Mouse (Mus musculus): ENCODE data around the gene Pycard. TPM values are rescaled to one million over a fixed set of nuclear protein-coding genes. Genes with fewer than 3 reads are reported as not detected.

The Pycard gene
- polyA plus RNA-seq, 1 experiment from 2014 or later, result 6.7 TPM

DNA sequence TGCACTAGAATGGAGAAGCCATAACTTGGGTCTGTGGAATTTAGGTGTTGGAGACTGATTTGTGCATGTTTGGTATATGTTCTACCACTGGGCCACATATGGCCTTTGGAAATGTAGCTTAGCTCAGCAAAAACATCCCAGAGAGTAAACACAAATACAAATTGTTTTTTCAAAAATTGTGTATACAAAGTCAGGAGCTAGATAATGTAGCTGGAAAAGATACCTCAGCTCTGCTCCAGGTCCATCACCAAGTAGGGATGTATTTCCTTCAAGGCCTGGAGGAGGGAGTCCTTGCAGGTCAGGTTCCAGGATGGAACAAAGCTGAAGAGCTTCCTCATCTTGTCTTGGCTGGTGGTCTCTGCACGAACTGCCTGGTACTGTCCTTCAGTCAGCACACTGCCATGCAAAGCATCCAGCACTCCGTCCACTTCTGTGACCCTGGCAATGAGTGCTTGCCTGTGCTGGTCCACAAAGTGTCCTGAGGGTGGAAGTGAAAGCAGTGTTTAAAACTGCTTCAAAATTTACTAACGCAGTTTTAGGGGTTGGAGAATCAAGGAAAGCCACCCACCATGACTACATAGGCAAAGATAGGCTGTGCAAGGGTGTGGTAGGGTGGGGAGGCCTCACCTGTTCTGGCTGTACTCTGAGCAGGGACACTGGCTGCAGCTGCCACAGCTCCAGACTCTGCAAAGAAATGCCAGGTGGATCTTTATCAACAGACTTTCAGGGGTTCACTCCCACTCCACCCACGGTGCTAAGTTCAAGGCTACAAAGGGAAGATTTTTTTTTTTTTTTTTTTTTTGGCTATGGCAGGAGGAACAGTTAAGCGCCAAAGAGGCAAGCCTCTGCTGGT lies 953 bp downstream of the Pycard start:
- H3K27ac ChIP-seq (replicated peaks; ENCODE audit: low read depth, low read length), result no peak overlapping the region; the same call in 1 of the 2 replicates
- no peaks in the 10 kb centered on the region for H3K9me3 ChIP-seq (ENCODE audit: control insufficient read depth, low read length)
- H3K9ac ChIP-seq (ENCODE audit: low read length), result no peak overlapping the region
- H3K4me2 ChIP-seq (ENCODE audit: low read depth, severe bottlenecking), result peak overlapping the region; percentile 40; the same call in 1 of the 2 replicates
- WGBS, result 50% methylated on average over 5 of the region's 5 CpGs
- H3K27me3 ChIP-seq (ENCODE audit: control insufficient read depth, insufficient read depth, low read length), result no peaks in the 10 kb centered on the region
- peaks cover 3% of the 10 kb centered on the region; the same call in 1 of the 2 replicates for H3K4me1 ChIP-seq (ENCODE audit: control insufficient read depth, insufficient read depth, low read length)
- H3K4me3 ChIP-seq (ENCODE audit: low read depth, low read length), result 0 out of 2 replicates have a peak overlapping the region, but pooled peaks have one; percentile 2
- H3K36me3 ChIP-seq (ENCODE audit: control insufficient read depth, insufficient read depth, low read length), result peaks cover 2% of the 10 kb centered on the region
- ATAC-seq (ENCODE audit: insufficient number of reproducible peaks, low FRiP score, low TSS enrichment, low read depth) (peak; percentile 29; the same call in 1 of the 2 replicates), DNase-seq (ENCODE audit: low spot score) (no peak)

DNA sequence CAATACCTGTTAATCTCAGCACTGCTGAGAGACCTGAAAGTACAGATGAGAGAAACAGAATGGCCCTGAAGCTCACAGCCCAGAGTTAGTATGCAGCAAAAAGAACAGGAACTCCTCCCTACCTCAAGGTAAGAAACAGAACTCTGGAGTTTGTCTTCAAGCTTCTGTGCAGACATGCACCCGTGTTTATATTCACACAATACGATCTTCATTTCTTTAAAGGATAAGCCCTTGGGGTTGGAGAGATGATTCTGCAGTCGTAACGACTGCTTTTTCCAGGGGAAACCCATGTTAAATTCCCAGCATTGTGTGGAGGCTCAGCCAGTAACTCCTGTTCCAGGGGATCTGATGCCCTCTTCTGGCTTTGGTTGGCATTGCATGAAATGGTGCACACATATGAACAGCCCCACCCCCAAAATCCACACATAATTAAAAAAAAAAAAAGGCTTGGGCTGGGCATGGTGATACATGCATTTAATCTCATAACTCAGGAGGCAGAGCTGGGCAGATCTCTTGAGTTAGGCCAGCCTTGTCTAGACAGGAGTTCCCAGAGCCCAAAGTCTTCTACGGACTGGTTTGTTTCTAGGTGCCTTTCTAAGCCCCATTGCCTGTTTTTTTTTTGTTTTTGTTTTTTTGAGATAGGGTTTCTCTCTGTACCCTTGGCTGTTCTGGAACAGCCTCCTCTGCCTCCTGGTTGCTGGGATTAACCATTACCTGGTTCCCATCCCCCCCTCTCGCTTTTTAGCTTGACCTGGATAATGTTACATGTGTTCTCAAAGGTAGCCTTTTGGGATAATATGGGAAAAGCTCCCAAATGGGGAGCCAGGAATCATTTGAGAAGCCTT lies 1.8 kb downstream of the Pycard start:
- Histone ChIP-seq H3K27me3 (ENCODE audit: control insufficient read depth, insufficient read depth, low read length) (no peaks in the 10 kb centered on the region), H3K9ac (ENCODE audit: low read length) (no peak overlapping the region), H3K4me3 (ENCODE audit: low read depth, low read length) (no peak overlapping the region), H3K27ac (replicated peaks; ENCODE audit: low read depth, low read length) (no peak overlapping the region), H3K4me1 (ENCODE audit: control insufficient read depth, insufficient read depth, low read length) (peaks cover 3% of the 10 kb centered on the region; the same call in 1 of the 2 replicates), H3K9me3 (ENCODE audit: control insufficient read depth, low read length) (no peaks in the 10 kb centered on the region), H3K36me3 (ENCODE audit: control insufficient read depth, insufficient read depth, low read length) (peaks cover 2% of the 10 kb centered on the region), H3K4me2 (ENCODE audit: low read depth, severe bottlenecking) (no peak overlapping the region)
- peak; percentile 85 for DNase-seq (ENCODE audit: low spot score)
- 53% methylated on average over 6 of the region's 6 CpGs for WGBS
- no peak for ATAC-seq (ENCODE audit: insufficient number of reproducible peaks, low FRiP score, low TSS enrichment, low read depth)

- no peak overlapping the region for H3K27ac ChIP-seq (replicated peaks; ENCODE audit: low read depth, low read length)
- WGBS, result 94% methylated on average over 1 of the region's 1 CpGs
- H3K36me3 ChIP-seq (ENCODE audit: control insufficient read depth, insufficient read depth, low read length), result peaks cover 22% of the 10 kb centered on the region
- H3K4me3 ChIP-seq (ENCODE audit: low read depth, low read length), result no peak overlapping the region
- no peak overlapping the region for H3K4me2 ChIP-seq (ENCODE audit: low read depth, severe bottlenecking)
- no peak overlapping the region for H3K9ac ChIP-seq (ENCODE audit: low read length)
- no peak for DNase-seq (ENCODE audit: low spot score)
- H3K9me3 ChIP-seq (ENCODE audit: control insufficient read depth, low read length), result no peaks in the 10 kb centered on the region
- H3K27me3 ChIP-seq (ENCODE audit: control insufficient read depth, insufficient read depth, low read length), result no peaks in the 10 kb centered on the region
- peaks cover 3% of the 10 kb centered on the region; the same call in 1 of the 2 replicates for H3K4me1 ChIP-seq (ENCODE audit: control insufficient read depth, insufficient read depth, low read length)
- no peak for ATAC-seq (ENCODE audit: insufficient number of reproducible peaks, low FRiP score, low TSS enrichment, low read depth)
Observed at GRCm38 (mm10) chr7:127988904-127989303, 4.8 kb downstream of the Pycard start.

DNA sequence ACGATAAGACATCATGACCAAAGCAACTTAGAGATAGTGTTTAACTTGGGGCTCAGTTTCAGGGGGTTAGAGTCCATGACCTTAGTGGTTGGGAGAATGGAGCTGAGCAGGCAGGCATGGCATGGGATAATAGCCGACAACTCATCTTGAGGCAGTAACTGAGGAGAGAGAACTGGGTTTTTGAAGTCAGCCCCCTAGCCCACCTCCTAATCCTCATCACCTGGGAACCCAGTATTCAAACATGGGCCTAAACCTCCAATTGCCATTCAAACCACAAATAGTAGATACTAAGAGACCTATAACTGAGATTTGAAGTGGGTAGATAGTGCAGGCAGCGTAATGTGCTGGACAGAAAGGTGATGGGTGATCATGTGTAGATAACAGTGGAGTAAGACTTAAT lies 13.1 kb downstream of the Pycard start:
- Histone ChIP-seq H3K9ac (ENCODE audit: low read length) (no peak overlapping the region), H3K4me3 (ENCODE audit: low read depth, low read length) (no peak overlapping the region), H3K4me1 (ENCODE audit: control insufficient read depth, insufficient read depth, low read length) (no peaks in the 10 kb centered on the region), H3K4me2 (ENCODE audit: low read depth, severe bottlenecking) (no peak overlapping the region), H3K9me3 (ENCODE audit: control insufficient read depth, low read length) (no peaks in the 10 kb centered on the region), H3K27ac (replicated peaks; ENCODE audit: low read depth, low read length) (no peak overlapping the region), H3K36me3 (ENCODE audit: control insufficient read depth, insufficient read depth, low read length) (peaks cover 62% of the 10 kb centered on the region), H3K27me3 (ENCODE audit: control insufficient read depth, insufficient read depth, low read length) (no peaks in the 10 kb centered on the region)
- WGBS, result 89% methylated on average over 3 of the region's 3 CpGs
- ATAC-seq (ENCODE audit: insufficient number of reproducible peaks, low FRiP score, low TSS enrichment, low read depth) (no peak), DNase-seq (ENCODE audit: low spot score) (no peak)

DNA sequence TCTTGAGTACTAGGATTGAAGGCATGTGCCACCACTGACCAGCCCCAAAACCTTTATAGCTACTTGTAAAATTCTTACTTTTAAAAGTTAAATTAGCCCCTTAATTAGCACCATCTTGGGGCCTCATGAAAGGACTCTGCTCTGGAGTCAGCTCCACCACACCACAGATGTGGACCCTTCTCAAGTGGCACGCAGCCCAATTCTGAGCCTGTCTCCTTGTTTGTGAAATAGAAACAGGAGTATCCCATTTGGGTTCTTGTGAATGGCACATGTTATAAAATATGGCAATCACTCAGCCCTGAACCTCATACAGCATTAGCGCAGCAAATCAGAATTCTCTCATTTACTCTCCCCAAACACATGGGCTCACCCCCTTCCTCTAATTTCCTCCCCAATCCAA lies 14.8 kb downstream of the Pycard start:
- H3K27ac ChIP-seq (replicated peaks; ENCODE audit: low read depth, low read length), result no peak overlapping the region
- no peaks in the 10 kb centered on the region for H3K27me3 ChIP-seq (ENCODE audit: control insufficient read depth, insufficient read depth, low read length)
- no peaks in the 10 kb centered on the region for H3K4me1 ChIP-seq (ENCODE audit: control insufficient read depth, insufficient read depth, low read length)
- no peak for ATAC-seq (ENCODE audit: insufficient number of reproducible peaks, low FRiP score, low TSS enrichment, low read depth)
- no peak overlapping the region for H3K4me2 ChIP-seq (ENCODE audit: low read depth, severe bottlenecking)
- no peak overlapping the region for H3K4me3 ChIP-seq (ENCODE audit: low read depth, low read length)
- H3K36me3 ChIP-seq (ENCODE audit: control insufficient read depth, insufficient read depth, low read length), result peaks cover 59% of the 10 kb centered on the region
- no peak overlapping the region for H3K9ac ChIP-seq (ENCODE audit: low read length)
- H3K9me3 ChIP-seq (ENCODE audit: control insufficient read depth, low read length), result no peaks in the 10 kb centered on the region
- WGBS, result 89% methylated on average over 2 of the region's 2 CpGs
- DNase-seq (ENCODE audit: low spot score), result no peak

DNA sequence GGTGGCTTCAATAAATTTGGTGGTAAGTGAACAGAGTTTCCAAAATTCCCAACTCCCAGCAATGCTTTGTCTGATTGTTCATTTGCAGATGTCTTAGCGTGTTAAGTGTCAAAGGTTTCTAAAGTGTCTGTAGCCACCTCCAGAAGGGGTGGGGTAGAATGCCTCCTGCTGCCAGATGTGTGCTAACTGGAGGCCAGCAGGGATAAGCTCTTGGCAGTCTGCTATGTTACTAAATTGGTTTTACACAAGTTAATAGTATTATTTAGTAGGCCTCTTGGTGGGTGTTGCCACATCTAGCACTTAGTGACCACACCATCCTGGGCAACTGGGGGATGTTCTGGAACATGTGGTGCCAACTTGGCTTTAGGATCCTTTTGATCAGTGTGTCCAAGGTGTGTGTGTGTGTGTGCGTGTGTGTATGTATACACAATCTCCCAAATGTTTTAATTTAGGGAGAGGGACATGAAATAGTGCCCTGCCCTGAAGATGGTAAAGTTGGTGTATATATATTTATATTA lies 19.2 kb downstream of the Pycard start:
- WGBS, result 92% methylated on average over 2 of the region's 2 CpGs
- Histone ChIP-seq H3K4me3 (ENCODE audit: low read depth, low read length) (no peak overlapping the region), H3K36me3 (ENCODE audit: control insufficient read depth, insufficient read depth, low read length) (peaks cover 54% of the 10 kb centered on the region), H3K27me3 (ENCODE audit: control insufficient read depth, insufficient read depth, low read length) (no peaks in the 10 kb centered on the region), H3K27ac (replicated peaks; ENCODE audit: low read depth, low read length) (no peak overlapping the region), H3K9ac (ENCODE audit: low read length) (no peak overlapping the region), H3K4me2 (ENCODE audit: low read depth, severe bottlenecking) (no peak overlapping the region), H3K9me3 (ENCODE audit: control insufficient read depth, low read length) (no peaks in the 10 kb centered on the region), H3K4me1 (ENCODE audit: control insufficient read depth, insufficient read depth, low read length) (no peaks in the 10 kb centered on the region)
- no peak for ATAC-seq (ENCODE audit: insufficient number of reproducible peaks, low FRiP score, low TSS enrichment, low read depth)
- DNase-seq (ENCODE audit: low spot score), result no peak

DNA sequence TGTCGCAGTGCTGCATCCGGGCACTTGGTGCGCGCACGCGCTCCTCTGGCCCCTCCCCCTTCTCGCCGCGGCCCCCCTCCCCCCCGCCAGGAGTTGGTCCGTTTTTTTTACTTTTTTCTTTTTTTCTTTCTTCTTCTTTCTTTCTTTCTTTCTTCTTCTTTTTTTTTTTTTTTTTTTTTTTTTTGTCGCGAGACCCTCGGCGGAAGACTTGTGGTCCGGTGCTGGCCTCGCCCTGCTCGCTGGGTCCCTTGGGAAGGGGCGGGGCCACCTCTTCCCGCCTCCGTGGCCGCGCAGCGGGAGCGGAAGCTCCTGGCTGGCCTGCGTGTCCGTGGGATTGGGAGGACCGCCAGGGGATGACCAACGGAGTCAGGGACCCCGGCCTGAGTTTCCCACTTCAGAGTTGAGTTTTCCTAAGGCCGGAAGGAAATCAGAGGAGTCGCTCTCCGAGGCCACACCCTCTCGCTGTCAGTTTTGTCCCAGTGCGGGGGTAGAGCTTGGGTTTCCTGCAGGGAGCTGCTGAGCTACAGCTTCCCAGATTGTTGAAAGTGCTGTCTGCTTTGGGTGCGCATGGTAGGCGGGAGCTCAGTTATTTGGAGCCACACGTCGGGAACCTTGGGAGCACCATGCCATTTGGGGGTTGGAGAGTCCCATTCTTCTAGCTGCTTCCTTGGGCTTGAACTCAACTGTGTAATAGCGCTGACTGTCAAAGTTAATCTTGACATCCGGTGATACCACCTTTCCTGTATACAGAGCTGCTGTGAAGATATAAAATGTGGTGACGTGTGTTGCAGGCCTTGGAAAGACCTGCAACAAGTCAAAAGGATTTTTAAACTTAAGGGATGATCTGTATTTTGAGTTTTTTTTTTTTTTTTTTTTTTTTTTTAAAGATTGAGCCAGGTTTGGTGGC lies 25.5 kb downstream of the Pycard start:
- under 1% methylated on average over 39 of the region's 42 CpGs for WGBS
- Histone ChIP-seq H3K4me2 (ENCODE audit: low read depth, severe bottlenecking) (peak overlapping the region; percentile 85), H3K27ac (replicated peaks; ENCODE audit: low read depth, low read length) (peak overlapping the region; percentile 96), H3K4me3 (ENCODE audit: low read depth, low read length) (peak overlapping the region; percentile 97), H3K9ac (ENCODE audit: low read length) (peak overlapping the region; percentile 99), H3K4me1 (ENCODE audit: control insufficient read depth, insufficient read depth, low read length) (peaks cover 3% of the 10 kb centered on the region; the same call in 1 of the 2 replicates), H3K27me3 (ENCODE audit: control insufficient read depth, insufficient read depth, low read length) (no peaks in the 10 kb centered on the region), H3K36me3 (ENCODE audit: control insufficient read depth, insufficient read depth, low read length) (peaks cover 26% of the 10 kb centered on the region), H3K9me3 (ENCODE audit: control insufficient read depth, low read length) (no peaks in the 10 kb centered on the region)
- DNase-seq (ENCODE audit: low spot score) (peak; percentile 86), ATAC-seq (ENCODE audit: insufficient number of reproducible peaks, low FRiP score, low TSS enrichment, low read depth) (peak; percentile 52; the same call in 1 of the 2 replicates)
